Mouse (Mus musculus) megakaryocyte, adult 5-6 weeks (primary cell): ENCODE measurements around the gene Sap30bp. TPM values are rescaled to one million over a fixed set of nuclear protein-coding genes. Genes with fewer than 3 reads are reported as not detected.

Experiments
- ATAC-seq: 2 replicates; pipeline ENCODE4 v1.8.0; 2016; ENCODE audit warnings: mild to moderate bottlenecking, inconsistent platforms; ENCODE audit not compliant: poor library complexity, severe bottlenecking
- total RNA-seq, 2 experiments: library from RNA; stranded (forward) in 1 of 2; stranded (reverse) in 1 of 2; fragments of 153-499, 151-499 nt in 1 of 2; fragments of 221-1000, 200-1000 nt in 1 of 2; gene quantifications; 2 replicates each; pipeline versions ENCODE4 v1.2.3 to v1.2.4; 2015 to 2017

Gene Sap30bp
- total RNA-seq (2015), result 18.6 and 22.6 TPM in 2 replicates
- total RNA-seq (2017), result 158 and 190 TPM in 2 replicates

GRCm38 (mm10) chr11:115933108-115933746, at the start of gene Sap30bp, which contains the start of gene Recql5:
Sap30bp (plus strand) TSS chr11:115933282.
Recql5 (minus strand) TSS chr11:115933477.
- ATAC-seq, result peak; percentile 98

GRCm38 (mm10) chr11:115884361-115884760, 48.7 kb upstream of the Sap30bp start:
- ATAC-seq, result no peak

- ATAC-seq, result no peak
These were observed 47.8 kb upstream of the Sap30bp start for GRCm38 (mm10) chr11:115885281-115885680.

- ATAC-seq, result no peak
These were observed 46.6 kb upstream of the Sap30bp start for GRCm38 (mm10) chr11:115886446-115886845.

- ATAC-seq, result no peak
These were observed 45.1 kb upstream of the Sap30bp start for GRCm38 (mm10) chr11:115888020-115888419.

GRCm38 (mm10) chr11:115889159-115889558, 43.9 kb upstream of the Sap30bp start:
- no peak for ATAC-seq

GRCm38 (mm10) chr11:115892213-115892612, 40.9 kb upstream of the Sap30bp start:
- no peak for ATAC-seq

GRCm38 (mm10) chr11:115893071-115893470, 40.0 kb upstream of the Sap30bp start:
- ATAC-seq, result no peak

- ATAC-seq, result no peak
These were observed 38.1 kb upstream of the Sap30bp start for GRCm38 (mm10) chr11:115894755-115895520.

- no peak for ATAC-seq
These were observed 34.6 kb upstream of the Sap30bp start for GRCm38 (mm10) chr11:115898446-115898845.

GRCm38 (mm10) chr11:115898886-115899285, 34.2 kb upstream of the Sap30bp start:
- ATAC-seq, result peak; percentile 41

GRCm38 (mm10) chr11:115899486-115900266, 33.4 kb upstream of the Sap30bp start, which contains the start of gene Smim5:
Smim5 (plus strand) TSS chr11:115899966.
- ATAC-seq, result peak; percentile 8; the same call in 1 of the 2 replicates

GRCm38 (mm10) chr11:115900561-115901337, 32.3 kb upstream of the Sap30bp start:
- ATAC-seq, result no peak

- ATAC-seq, result peak; percentile 19
These were observed 31.5 kb upstream of the Sap30bp start for GRCm38 (mm10) chr11:115901338-115902161.

GRCm38 (mm10) chr11:115902177-115902576, 30.9 kb upstream of the Sap30bp start:
- no peak for ATAC-seq

- ATAC-seq, result peak; percentile 70
These were observed 30.3 kb upstream of the Sap30bp start for GRCm38 (mm10) chr11:115902831-115903230.

- no peak for ATAC-seq
These were observed 29.5 kb upstream of the Sap30bp start for GRCm38 (mm10) chr11:115903384-115904230.

GRCm38 (mm10) chr11:115904231-115904955, 28.7 kb upstream of the Sap30bp start:
- no peak for ATAC-seq
